Mouse (Mus musculus): ENCODE measurements around the gene Rpl7l1. TPM values are rescaled to one million over a fixed set of nuclear protein-coding genes. Genes with fewer than 3 reads are reported as not detected.
A peak's percentile ranks its signal among the peaks of the same experiment; 100 is the strongest.
"Not testable (repeated sequence)": the region's sequence is repeated elsewhere in the genome, so short reads cannot be mapped to it uniquely, and the experiment has no call there.

Gene Rpl7l1
- total and polyA plus RNA-seq, 2 experiments from 2014 or later, result 44.3 to 72.9 TPM

DNA sequence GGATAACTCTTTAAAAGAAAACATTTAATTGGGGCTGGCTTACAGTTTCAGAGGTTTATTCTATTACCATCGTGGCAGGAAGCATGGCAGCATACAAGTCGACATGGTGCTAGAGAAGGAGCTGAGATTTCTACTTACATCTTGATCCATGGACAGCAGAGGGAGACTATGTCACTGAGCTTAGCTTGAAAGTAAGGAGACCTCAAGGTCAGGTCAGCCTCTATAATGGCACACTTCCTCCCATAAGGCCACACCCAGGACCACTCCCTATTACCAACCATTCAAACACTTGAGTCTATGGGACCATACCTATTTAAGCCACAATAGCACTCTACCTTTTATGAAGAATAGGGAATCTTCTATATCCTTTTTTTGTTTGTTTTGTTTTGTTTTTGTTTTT is 10.5 kb upstream of the Rpl7l1 start:
- no peak for ATAC-seq (ENCODE audit: insufficient read depth, low read depth)
- no peak for DNase-seq (ENCODE audit: low spot score)
- Histone ChIP-seq H3K27ac (ENCODE audit: low read depth) (no peak overlapping the region), H3K9me3 (replicated peaks; ENCODE audit: control insufficient read depth, low read length) (no peaks in the 10 kb centered on the region), H3K9ac (replicated peaks; ENCODE audit: low read depth, low read length) (no peak overlapping the region), H3K4me1 (ENCODE audit: control insufficient read depth, insufficient read depth) (no peaks in the 10 kb centered on the region), H3K27me3 (ENCODE audit: control insufficient read depth, insufficient read depth, low read length) (no peaks in the 10 kb centered on the region), H3K36me3 (replicated peaks; ENCODE audit: control insufficient read depth, insufficient read depth, low read length) (no peaks in the 10 kb centered on the region), H3K4me2 (ENCODE audit: low read depth, low read length) (no peak overlapping the region), H3K4me3 (ENCODE audit: low read depth, low read length) (no peak overlapping the region)
- TF ChIP-seq CTCF (IDR thresholded peaks at IDR 0.05; ENCODE audit: low read depth) (no peak), EP300 (IDR thresholded peaks at IDR 0.05; ENCODE audit: low read depth) (no peak)
- 85% methylated on average over 2 of the region's 2 CpGs for WGBS

DNA sequence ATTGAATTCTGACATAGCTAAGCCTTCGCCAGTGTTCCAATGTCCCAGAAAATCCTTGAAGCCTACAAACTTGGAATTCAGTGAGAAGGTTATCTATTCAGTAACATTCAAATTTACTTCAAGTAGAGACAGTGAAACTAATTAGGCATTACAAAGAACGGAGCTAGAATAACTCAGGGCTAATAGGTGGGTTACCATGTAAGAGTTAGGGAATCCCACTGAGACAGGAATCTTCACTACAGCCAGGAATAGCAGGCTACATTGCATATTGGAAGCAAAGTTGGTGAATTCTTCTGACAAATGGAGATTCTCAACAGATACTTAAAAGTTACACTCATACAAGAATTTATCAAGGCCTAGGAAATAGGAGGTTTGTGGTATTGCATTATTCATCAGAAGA is 5.5 kb upstream of the Rpl7l1 start:
- not testable (repeated sequence) for H3K4me3 ChIP-seq (ENCODE audit: low read depth, low read length); DNase-seq (ENCODE audit: low spot score); ATAC-seq (ENCODE audit: insufficient read depth, low read depth); H3K9me3 ChIP-seq (replicated peaks; ENCODE audit: control insufficient read depth, low read length); H3K36me3 ChIP-seq (replicated peaks; ENCODE audit: control insufficient read depth, insufficient read depth, low read length); H3K27ac ChIP-seq (ENCODE audit: low read depth); H3K4me2 ChIP-seq (ENCODE audit: low read depth, low read length); H3K9ac ChIP-seq (replicated peaks; ENCODE audit: low read depth, low read length); H3K27me3 ChIP-seq (ENCODE audit: control insufficient read depth, insufficient read depth, low read length); H3K4me1 ChIP-seq (ENCODE audit: control insufficient read depth, insufficient read depth)
- WGBS, result 64% methylated on average over 2 of the region's 2 CpGs

DNA sequence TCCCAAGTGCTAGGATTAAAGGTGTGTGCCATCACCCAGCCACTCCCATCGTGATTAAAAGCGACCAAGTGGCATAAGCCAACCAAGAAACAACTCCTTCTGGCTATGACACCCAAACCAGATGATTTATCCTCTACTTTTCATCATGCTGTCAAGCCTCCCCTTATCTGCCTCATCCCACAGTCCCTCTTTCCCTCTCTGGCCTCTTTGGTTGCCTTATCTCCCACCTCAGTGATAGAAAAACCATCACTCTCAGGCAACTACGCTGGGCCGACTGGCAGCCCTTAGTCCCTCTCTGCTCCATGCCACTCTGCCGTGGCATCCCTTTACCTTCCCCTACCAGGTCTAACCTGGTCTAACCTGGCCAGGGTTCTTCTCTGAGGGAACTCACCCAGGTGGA is 4.5 kb upstream of the Rpl7l1 start:
- Histone ChIP-seq H3K27me3 (ENCODE audit: control insufficient read depth, insufficient read depth, low read length) (no peaks in the 10 kb centered on the region), H3K27ac (ENCODE audit: low read depth) (no peak overlapping the region), H3K9ac (replicated peaks; ENCODE audit: low read depth, low read length) (no peak overlapping the region), H3K4me2 (ENCODE audit: low read depth, low read length) (no peak overlapping the region), H3K9me3 (replicated peaks; ENCODE audit: control insufficient read depth, low read length) (no peaks in the 10 kb centered on the region), H3K4me1 (ENCODE audit: control insufficient read depth, insufficient read depth) (no peaks in the 10 kb centered on the region), H3K4me3 (ENCODE audit: low read depth, low read length) (no peak overlapping the region), H3K36me3 (replicated peaks; ENCODE audit: control insufficient read depth, insufficient read depth, low read length) (no peaks in the 10 kb centered on the region)
- DNase-seq (ENCODE audit: low spot score) (no peak), ATAC-seq (ENCODE audit: insufficient read depth, low read depth) (no peak)
- WGBS, result 77% methylated on average over 5 of the region's 5 CpGs
- TF ChIP-seq CTCF (IDR thresholded peaks at IDR 0.05; ENCODE audit: low read depth), result no peak
- no peak for TF ChIP-seq EP300 (IDR thresholded peaks at IDR 0.05; ENCODE audit: low read depth)

DNA sequence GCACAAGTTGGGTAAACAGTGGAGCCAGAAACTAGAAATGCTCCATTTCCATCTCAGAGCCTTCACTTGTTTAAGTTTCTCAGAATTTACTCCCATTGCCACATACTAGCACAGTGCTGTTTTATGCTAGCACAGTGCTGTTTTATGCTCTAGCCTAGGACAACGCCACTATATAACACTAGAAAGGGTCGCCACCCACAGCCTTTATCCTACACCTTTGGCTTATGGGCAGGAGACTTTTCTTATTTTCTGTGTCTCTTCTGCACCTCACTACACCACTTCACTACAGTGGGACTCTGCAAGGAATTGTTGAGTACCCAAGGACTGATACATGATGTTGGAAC is 722 bp upstream of the Rpl7l1 start:
- Histone ChIP-seq H3K9me3 (replicated peaks; ENCODE audit: control insufficient read depth, low read length) (no peaks in the 10 kb centered on the region), H3K27me3 (ENCODE audit: control insufficient read depth, insufficient read depth, low read length) (no peaks in the 10 kb centered on the region), H3K36me3 (replicated peaks; ENCODE audit: control insufficient read depth, insufficient read depth, low read length) (peaks cover 26% of the 10 kb centered on the region), H3K9ac (replicated peaks; ENCODE audit: low read depth, low read length) (no peak overlapping the region), H3K4me3 (ENCODE audit: low read depth, low read length) (peak overlapping the region; percentile 70), H3K4me2 (ENCODE audit: low read depth, low read length) (peak overlapping the region; percentile 81), H3K4me1 (ENCODE audit: control insufficient read depth, insufficient read depth) (0 out of 2 replicates have a peak, but pooled peaks cover 9% of the 10 kb centered on the region), H3K27ac (ENCODE audit: low read depth) (no peak overlapping the region)
- ATAC-seq (ENCODE audit: insufficient read depth, low read depth) (no peak), DNase-seq (ENCODE audit: low spot score) (no peak)
- TF ChIP-seq EP300 (IDR thresholded peaks at IDR 0.05; ENCODE audit: low read depth), result no peak
- TF ChIP-seq CTCF (IDR thresholded peaks at IDR 0.05; ENCODE audit: low read depth), result no peak
- 76% methylated on average over 2 of the region's 2 CpGs for WGBS

DNA sequence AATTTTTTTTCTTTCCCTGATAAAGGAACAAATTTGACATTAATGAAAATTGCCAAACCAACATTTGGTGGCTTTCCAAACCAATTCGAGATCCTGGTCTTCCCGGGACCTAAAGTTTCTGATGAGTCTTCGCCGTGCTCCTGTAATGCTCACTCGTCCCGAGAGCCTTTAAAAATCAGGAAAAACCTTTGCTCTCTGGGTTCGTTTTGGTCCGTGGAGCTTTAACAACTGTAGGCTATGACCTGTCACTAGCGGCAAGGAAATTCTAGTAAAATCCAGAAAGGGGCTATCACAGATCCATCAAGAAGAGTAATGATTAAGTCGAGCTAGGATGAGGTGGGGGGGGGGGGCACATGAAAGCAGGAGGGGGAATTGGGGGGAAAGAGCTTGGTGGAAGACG is 596 bp downstream of the Rpl7l1 start:
- TF ChIP-seq CTCF (IDR thresholded peaks at IDR 0.05; ENCODE audit: low read depth) (no peak), EP300 (IDR thresholded peaks at IDR 0.05; ENCODE audit: low read depth) (no peak)
- H3K9ac ChIP-seq (replicated peaks; ENCODE audit: low read depth, low read length), result peak overlapping the region; percentile 79
- 3% methylated on average over 11 of the region's 11 CpGs for WGBS
- H3K9me3 ChIP-seq (replicated peaks; ENCODE audit: control insufficient read depth, low read length), result no peaks in the 10 kb centered on the region
- peak overlapping the region; percentile 78 for H3K27ac ChIP-seq (ENCODE audit: low read depth)
- peak overlapping the region; percentile 70 for H3K4me3 ChIP-seq (ENCODE audit: low read depth, low read length)
- H3K36me3 ChIP-seq (replicated peaks; ENCODE audit: control insufficient read depth, insufficient read depth, low read length), result peaks cover 40% of the 10 kb centered on the region
- DNase-seq (ENCODE audit: low spot score) (no peak), ATAC-seq (ENCODE audit: insufficient read depth, low read depth) (peak; percentile 21; the same call in 1 of the 2 replicates)
- no peaks in the 10 kb centered on the region for H3K27me3 ChIP-seq (ENCODE audit: control insufficient read depth, insufficient read depth, low read length)
- H3K4me1 ChIP-seq (ENCODE audit: control insufficient read depth, insufficient read depth), result 0 out of 2 replicates have a peak, but pooled peaks cover 9% of the 10 kb centered on the region
- peak overlapping the region; percentile 81 for H3K4me2 ChIP-seq (ENCODE audit: low read depth, low read length)

DNA sequence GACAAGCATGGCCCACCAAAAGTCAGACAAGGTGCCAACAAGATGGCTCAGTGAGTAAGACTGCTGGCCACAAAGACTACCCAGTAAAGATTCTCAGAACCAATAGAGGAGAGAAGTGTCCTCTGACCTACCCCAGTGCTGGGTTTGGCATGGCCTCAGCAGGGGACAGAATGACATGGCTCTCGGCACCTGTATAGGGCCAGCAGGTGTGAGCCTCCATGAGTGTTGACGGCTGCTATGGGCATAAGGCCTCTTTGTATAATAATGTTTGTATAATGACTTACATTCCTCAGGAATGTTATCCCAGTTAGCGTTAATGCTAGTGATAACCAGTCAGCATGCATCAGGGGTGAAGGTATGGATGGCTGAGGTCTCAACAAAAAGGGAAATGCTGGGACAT is 6.4 kb downstream of the Rpl7l1 start:
- peaks cover 65% of the 10 kb centered on the region for H3K36me3 ChIP-seq (replicated peaks; ENCODE audit: control insufficient read depth, insufficient read depth, low read length)
- TF ChIP-seq EP300 (IDR thresholded peaks at IDR 0.05; ENCODE audit: low read depth) (no peak), CTCF (IDR thresholded peaks at IDR 0.05; ENCODE audit: low read depth) (no peak)

More for the DNA sequence above, 6.4 kb downstream of the Rpl7l1 start:
- no peaks in the 10 kb centered on the region for H3K9me3 ChIP-seq (replicated peaks; ENCODE audit: control insufficient read depth, low read length)
- 0 out of 2 replicates have a peak, but pooled peaks cover under 1% of the 10 kb centered on the region for H3K4me1 ChIP-seq (ENCODE audit: control insufficient read depth, insufficient read depth)
- WGBS, result 68% methylated on average over 3 of the region's 3 CpGs
- ATAC-seq (ENCODE audit: insufficient read depth, low read depth) (no peak), DNase-seq (ENCODE audit: low spot score) (no peak)
- no peak overlapping the region for H3K27ac ChIP-seq (ENCODE audit: low read depth)
- H3K9ac ChIP-seq (replicated peaks; ENCODE audit: low read depth, low read length), result no peak overlapping the region
- no peaks in the 10 kb centered on the region for H3K27me3 ChIP-seq (ENCODE audit: control insufficient read depth, insufficient read depth, low read length)
- H3K4me3 ChIP-seq (ENCODE audit: low read depth, low read length), result no peak overlapping the region
- H3K4me2 ChIP-seq (ENCODE audit: low read depth, low read length), result no peak overlapping the region
